Mouse (Mus musculus) hindbrain, embryonic 11.5 days (tissue): ENCODE data around the gene Pld5. TPM values are rescaled to one million over a fixed set of nuclear protein-coding genes. Genes with fewer than 3 reads are reported as not detected.

Source experiments
- ATAC-seq: fragments of 200-750 bp; cut with Nextera tagmentation; 2 replicates; pipeline ENCODE4 v1.8.0; 2017; ENCODE audit warnings: mild to moderate bottlenecking, moderate TSS enrichment, moderate library complexity; ENCODE audit not compliant: low FRiP score
- DNase-seq: peaks from one replicate; pipeline ENCODE4 v3.0.0-alpha.2; 2015; ENCODE audit warnings: low spot score
- H3K27ac ChIP-seq: fragments of 300-500 bp; sonication (generic); 2 replicates; pipeline ENCODE4 v1.5.1; 2014; ENCODE audit warnings: mild to moderate bottlenecking, low read depth, low read length
- H3K27me3 ChIP-seq: fragments of 300-500 bp; sonication (generic); 2 replicates; pipeline ENCODE4 v1.6.1; 2014; ENCODE audit warnings: mild to moderate bottlenecking, low read length, moderate library complexity, mixed read lengths; ENCODE audit not compliant: control insufficient read depth, insufficient read depth
- H3K36me3 ChIP-seq: fragments of 300-500 bp; sonication (generic); 2 replicates; pipeline ENCODE4 v1.6.1; 2014; ENCODE audit warnings: mild to moderate bottlenecking, low read length, moderate library complexity, mixed read lengths; ENCODE audit not compliant: control insufficient read depth, insufficient read depth
- H3K4me1 ChIP-seq: fragments of 300-500 bp; sonication (generic); replicated peaks from 2 replicates; pipeline ENCODE4 v1.6.1; 2014; ENCODE audit warnings: low read length, mixed read lengths; ENCODE audit not compliant: control insufficient read depth, insufficient read depth
- H3K4me2 ChIP-seq: fragments of 300-500 bp; sonication (generic); replicated peaks from 2 replicates; pipeline ENCODE4 v1.6.1; 2014; ENCODE audit warnings: mild to moderate bottlenecking, low read depth, low read length
- H3K4me3 ChIP-seq: fragments of 300-500 bp; sonication (generic); 2 replicates; pipeline ENCODE4 v1.5.1; 2014; ENCODE audit warnings: low read depth, low read length
- H3K9ac ChIP-seq: fragments of 300-500 bp; sonication (generic); 2 replicates; pipeline ENCODE4 v1.6.1; 2014; ENCODE audit warnings: low read depth, low read length
- H3K9me3 ChIP-seq: fragments of 300-500 bp; sonication (generic); 2 replicates; pipeline ENCODE4 v1.6.1; 2016; ENCODE audit warnings: low read length; ENCODE audit not compliant: control insufficient read depth
- WGBS: fragments of 180-500 bp; shearing (Covaris S2); extraction: QIAGEN DNeasy Blood & Tissue Kit; methylation state at CpG from one replicate; pipeline ENCODE4 v1.1.7; 2014; 5-methylcytosine and 5-hydroxymethylcytosine counted together
- polyA plus RNA-seq: library from polyadenylated mRNA; unstranded; fragments of >200 nt; fragmentation: Nextera tagmentation; extraction: Ambion mirVana; gene quantifications from 2 replicates; pipeline ENCODE4 v1.2.1, GENCODE M21; 2014

The Pld5 gene
- polyA plus RNA-seq, 1 experiment from 2014 or later: 1.9 TPM

DNA sequence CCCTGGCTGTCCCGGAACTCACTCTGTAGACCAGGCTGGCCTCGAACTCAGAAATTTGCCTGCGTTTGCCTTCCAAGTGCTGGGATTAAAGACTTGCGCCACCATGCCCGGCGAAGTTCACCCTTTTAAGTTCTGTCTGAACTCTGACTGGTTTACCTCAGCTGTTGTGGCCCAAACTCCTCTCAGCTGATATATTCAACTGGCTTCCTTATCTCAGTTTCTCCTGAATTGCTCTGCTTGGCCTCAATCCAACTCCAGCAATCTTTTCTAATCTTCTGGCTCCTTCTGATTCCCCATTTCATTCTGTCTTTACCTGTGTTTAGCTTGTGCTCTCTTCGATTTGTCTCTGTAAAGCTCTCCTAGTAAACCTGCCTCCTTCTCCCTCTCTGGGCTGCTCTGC is 331.9 kb downstream of the Pld5 start:
- no peaks in the 10 kb centered on the region for H3K36me3 ChIP-seq
- no peak for ATAC-seq
- H3K4me2 ChIP-seq: no peak overlapping the region
- no peaks in the 10 kb centered on the region for H3K9me3 ChIP-seq
- no peak overlapping the region for H3K9ac ChIP-seq
- WGBS: 89% methylated on average over 7 of the region's 7 CpGs
- no peak overlapping the region for H3K27ac ChIP-seq
- no peaks in the 10 kb centered on the region for H3K4me1 ChIP-seq
- no peaks in the 10 kb centered on the region for H3K27me3 ChIP-seq
- no peak for DNase-seq
- no peak overlapping the region for H3K4me3 ChIP-seq

DNA sequence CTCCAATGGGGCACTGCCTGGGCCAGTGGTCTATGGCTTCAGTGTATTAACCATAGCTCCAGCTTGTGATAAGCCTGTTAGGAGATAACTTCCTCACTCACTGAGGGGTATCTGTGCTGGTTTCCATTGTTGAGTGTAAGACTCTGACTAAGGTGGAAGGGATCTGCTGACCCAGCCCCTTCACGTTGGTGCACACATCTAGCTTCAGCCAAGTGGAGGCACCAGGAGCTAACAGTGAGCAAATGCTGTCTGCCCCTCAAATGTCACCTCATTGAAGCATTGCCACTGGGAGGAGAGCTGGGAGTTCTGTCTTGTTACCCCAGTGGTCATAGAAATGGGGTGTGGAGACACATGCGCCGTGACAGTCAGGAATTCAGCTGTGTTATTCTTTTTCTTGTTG is 336.4 kb downstream of the Pld5 start:
- no peak for ATAC-seq

DNA sequence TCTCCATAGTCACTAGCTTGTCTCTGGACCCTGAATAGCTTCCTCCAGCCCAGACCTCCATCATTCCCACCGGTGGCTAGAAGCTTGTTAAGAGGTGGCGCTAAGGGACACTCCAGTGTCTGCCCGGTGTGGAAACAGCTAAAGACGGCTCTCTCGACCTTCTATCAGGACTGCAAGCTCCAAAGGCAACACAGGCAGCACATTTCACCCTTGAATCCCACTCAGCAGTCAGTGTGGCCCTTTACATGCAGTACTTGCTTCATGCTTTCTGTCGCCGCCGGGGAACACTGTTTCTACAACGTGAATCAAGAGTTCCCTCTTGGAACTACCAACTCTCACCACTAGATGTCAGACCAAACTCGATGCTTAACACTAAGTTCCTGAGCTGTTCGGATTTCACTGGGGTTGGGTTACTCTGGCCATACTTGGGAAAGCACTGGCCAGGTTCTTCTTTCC is 338.8 kb downstream of the Pld5 start:
- 15% methylated on average over 11 of the region's 11 CpGs for WGBS
- H3K9me3 ChIP-seq: no peaks in the 10 kb centered on the region
- no peak overlapping the region for H3K27ac ChIP-seq
- H3K36me3 ChIP-seq: no peaks in the 10 kb centered on the region
- H3K4me3 ChIP-seq: no peak overlapping the region
- H3K4me1 ChIP-seq: no peaks in the 10 kb centered on the region
- ATAC-seq (peak; percentile 80), DNase-seq (peak; percentile 88)
- 0 out of 2 replicates have a peak overlapping the region, but pooled peaks have one; percentile 12 for H3K4me2 ChIP-seq
- no peak overlapping the region for H3K9ac ChIP-seq
- no peaks in the 10 kb centered on the region for H3K27me3 ChIP-seq

More for the DNA sequence above, 336.4 kb downstream of the Pld5 start:
- no peaks in the 10 kb centered on the region for H3K36me3 ChIP-seq
- no peak overlapping the region for H3K4me3 ChIP-seq
- no peaks in the 10 kb centered on the region for H3K27me3 ChIP-seq
- DNase-seq: no peak
- no peaks in the 10 kb centered on the region for H3K9me3 ChIP-seq
- no peak overlapping the region for H3K4me2 ChIP-seq
- no peak overlapping the region for H3K27ac ChIP-seq
- H3K4me1 ChIP-seq: no peaks in the 10 kb centered on the region
- WGBS: 81% methylated on average over 3 of the region's 3 CpGs
- H3K9ac ChIP-seq: no peak overlapping the region

DNA sequence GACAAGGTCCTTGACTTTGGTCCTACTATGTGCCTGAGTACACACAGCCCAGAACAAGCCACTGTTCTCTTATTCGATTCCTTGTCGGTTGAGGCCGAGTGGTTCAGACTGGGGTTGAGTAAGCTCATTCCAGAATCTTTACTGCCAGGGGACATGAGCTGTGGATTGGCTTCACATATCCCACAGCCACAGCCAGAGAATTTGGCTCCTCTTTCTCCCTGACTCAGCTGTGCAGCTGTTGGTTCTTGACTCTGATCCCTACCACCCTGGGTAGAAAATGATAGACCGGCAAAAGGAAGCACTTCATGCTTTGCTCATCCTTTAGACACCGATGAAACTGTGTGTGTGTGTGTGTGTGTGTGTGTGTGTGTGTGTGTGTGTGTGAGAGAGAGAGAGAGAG is 343.7 kb downstream of the Pld5 start:
- Histone ChIP-seq H3K4me3 (no peak overlapping the region), H3K36me3 (no peaks in the 10 kb centered on the region), H3K9me3 (no peaks in the 10 kb centered on the region), H3K27ac (no peak overlapping the region), H3K27me3 (no peaks in the 10 kb centered on the region), H3K4me2 (no peak overlapping the region), H3K4me1 (no peaks in the 10 kb centered on the region), H3K9ac (no peak overlapping the region)
- ATAC-seq: no peak
- DNase-seq: no peak
- 97% methylated on average over 5 of the region's 5 CpGs for WGBS

DNA sequence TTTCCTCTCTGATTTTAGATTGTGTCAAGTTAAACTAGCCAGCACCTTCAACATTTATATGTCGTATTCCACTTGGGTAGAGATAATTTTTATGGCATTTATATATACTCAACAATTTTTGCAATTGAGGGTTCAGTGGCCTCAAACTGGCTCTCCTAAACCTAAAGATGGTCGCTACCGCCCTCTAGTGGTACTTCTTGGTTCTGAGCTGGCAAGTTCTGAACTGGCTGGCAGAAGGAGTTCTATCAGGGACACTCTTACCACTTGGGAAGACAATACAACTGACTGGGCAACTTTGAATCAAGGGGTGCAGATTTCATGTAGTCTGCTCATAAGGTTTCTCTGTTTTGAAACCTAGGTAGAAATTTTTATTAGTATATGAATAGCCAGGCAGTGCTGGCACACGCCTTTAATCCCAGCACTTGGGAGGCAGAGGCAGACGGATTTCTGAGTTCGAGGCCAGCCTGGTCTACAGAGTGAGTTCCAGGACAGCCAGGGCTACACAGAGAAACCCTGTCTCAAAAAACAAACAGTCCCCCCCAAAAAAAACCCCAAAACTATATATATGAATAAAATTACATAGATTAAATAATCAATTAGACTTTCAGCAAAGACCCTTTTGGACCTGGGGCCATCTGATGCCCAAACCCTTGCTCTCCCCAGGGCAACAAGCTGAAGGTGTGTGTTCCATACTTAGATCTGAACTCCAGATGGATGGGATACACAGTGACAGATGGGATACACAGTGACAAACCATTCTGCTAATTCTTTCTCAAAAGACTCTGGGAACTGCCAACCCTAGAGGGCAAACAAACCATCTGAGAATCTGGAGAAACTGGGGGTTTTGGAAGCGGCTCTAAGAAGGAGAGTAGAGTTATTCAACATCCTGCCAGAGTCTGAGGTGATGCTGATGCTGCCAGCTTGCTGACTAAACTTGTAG is 351.0 kb downstream of the Pld5 start:
- Histone ChIP-seq H3K4me1 (no peaks in the 10 kb centered on the region), H3K4me2 (no peak overlapping the region), H3K4me3 (no peak overlapping the region), H3K9ac (no peak overlapping the region), H3K9me3 (no peaks in the 10 kb centered on the region), H3K36me3 (no peaks in the 10 kb centered on the region), H3K27me3 (no peaks in the 10 kb centered on the region), H3K27ac (no peak overlapping the region)
- WGBS: 54% methylated on average over 7 of the region's 7 CpGs
- peak; percentile 53; the same call in 1 of the 2 replicates for ATAC-seq
- peak; percentile 84 for DNase-seq

DNA sequence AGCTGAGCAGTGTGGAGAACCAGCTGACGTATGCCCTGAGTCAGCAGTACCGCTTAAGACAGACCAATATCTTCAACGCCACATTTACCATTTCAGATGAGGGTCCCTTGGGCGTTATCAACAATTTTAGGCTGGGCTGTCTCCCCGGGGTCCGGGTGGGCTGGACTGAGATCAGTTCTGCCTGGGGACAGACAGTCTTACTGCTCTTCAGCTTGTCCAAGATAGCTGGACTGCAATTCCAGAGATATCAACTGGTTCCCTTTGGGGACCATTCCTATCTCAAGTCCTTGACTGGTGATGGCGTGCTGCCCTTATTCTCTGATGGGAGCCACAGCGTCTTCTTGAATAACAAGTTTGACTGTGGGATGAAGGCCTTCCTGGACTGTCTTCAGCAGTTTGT is 354.0 kb downstream of the Pld5 start:
- no peak overlapping the region for H3K4me2 ChIP-seq
- no peaks in the 10 kb centered on the region for H3K27me3 ChIP-seq
- no peak for ATAC-seq
- H3K36me3 ChIP-seq: no peaks in the 10 kb centered on the region
- H3K9ac ChIP-seq: no peak overlapping the region
- 97% methylated on average over 8 of the region's 8 CpGs for WGBS
- H3K4me1 ChIP-seq: no peaks in the 10 kb centered on the region
- H3K4me3 ChIP-seq: no peak overlapping the region
- no peak overlapping the region for H3K27ac ChIP-seq
- no peaks in the 10 kb centered on the region for H3K9me3 ChIP-seq
- DNase-seq: no peak

DNA sequence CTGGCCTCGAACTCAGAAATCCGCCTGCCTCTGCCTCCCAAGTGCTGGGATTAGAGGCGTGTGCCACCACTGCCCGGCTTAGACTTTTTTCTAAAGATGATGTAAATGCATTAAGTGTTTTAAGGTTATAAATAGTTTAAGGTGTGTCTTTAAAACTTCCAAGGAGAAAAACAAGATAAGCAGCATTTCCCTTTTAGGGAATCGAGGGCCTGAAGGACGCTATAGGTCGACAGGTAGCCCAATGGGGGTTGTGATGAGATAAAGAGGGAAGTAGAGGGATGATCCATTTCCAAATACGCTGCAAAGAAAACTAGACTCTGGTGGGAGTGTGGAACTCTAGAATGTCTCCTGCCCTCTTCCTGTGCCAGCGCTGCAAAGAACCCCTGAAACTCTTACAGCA is 355.1 kb downstream of the Pld5 start, which contains the start of gene Gm38100:
TSS of gene Gm38100 (plus strand) at position 301 of the 400 bp plus-strand sequence.
- Histone ChIP-seq H3K36me3 (no peaks in the 10 kb centered on the region), H3K4me2 (no peak within 1 kb of the TSS), H3K9ac (no peak within 1 kb of the TSS), H3K9me3 (no peaks in the 10 kb centered on the region), H3K4me3 (no peak within 1 kb of the TSS), H3K27me3 (no peaks in the 10 kb centered on the region), H3K27ac (no peak within 1 kb of the TSS), H3K4me1 (no peaks in the 10 kb centered on the region)
- ATAC-seq (no peak), DNase-seq (no peak)
- 88% methylated on average over 9 of the region's 9 CpGs for WGBS

DNA sequence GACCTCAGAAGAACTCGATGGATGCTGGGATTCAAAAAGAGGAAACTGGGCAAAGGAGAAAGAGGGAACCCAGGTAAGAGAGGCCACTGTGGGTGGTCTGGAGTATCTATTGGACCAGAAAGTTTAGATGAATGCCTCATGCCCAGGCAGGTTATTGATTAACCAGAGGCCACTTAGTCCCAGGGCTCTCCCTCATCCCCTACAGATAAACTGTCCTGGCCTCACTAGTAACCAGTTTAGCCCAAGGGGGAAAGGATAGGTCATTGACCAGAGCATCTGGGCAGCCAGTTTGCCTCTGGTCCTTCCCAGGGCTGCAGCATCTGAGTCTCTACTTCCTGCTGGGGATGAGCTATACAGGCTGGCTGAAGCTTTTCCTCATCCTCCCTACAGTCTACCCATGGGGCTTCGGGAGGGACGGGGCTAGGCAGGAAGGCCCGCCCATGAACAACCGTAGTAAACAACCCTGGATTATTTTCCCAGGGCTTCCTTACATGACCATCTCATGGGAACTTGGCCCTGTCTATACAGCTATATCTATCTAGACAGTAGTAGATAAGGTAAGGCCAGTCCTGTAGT is 361.3 kb downstream of the Pld5 start:
- no peak overlapping the region for H3K27ac ChIP-seq
- DNase-seq (no peak), ATAC-seq (no peak)
- no peaks in the 10 kb centered on the region for H3K27me3 ChIP-seq
- no peaks in the 10 kb centered on the region for H3K9me3 ChIP-seq
- H3K4me1 ChIP-seq: no peaks in the 10 kb centered on the region
- H3K36me3 ChIP-seq: peaks cover under 1% of the 10 kb centered on the region; the same call in 1 of the 2 replicates
- WGBS: 71% methylated on average over 5 of the region's 5 CpGs
- H3K9ac ChIP-seq: no peak overlapping the region
- no peak overlapping the region for H3K4me3 ChIP-seq
- H3K4me2 ChIP-seq: no peak overlapping the region
